ENCODE assay signal across 15 mouse cellular contexts in genomic region chr4:117140613-117141012, GRCm38 (mm10). TPM values are rescaled to one million over a fixed set of nuclear protein-coding genes. Genes with fewer than 3 reads are reported as not detected.
DNase-seq lines count a peak whose midpoint lies in the region; ATAC-seq and TF ChIP-seq lines count a peak whose summit lies in the region.
"Had no signal": no experiment of that assay in that cellular context is flagged by ENCODE, and none has a peak within 500 bp of the region (broad histone marks: within the 10 kb centered on the region; RNA-seq: fewer than 3 reads in every experiment).

No protein-coding gene starts in this region.

- TF ChIP-seq EP300 in lung, postnatal 0 days (IDR thresholded peaks at IDR 0.05) = no peak

- no peaks in the 10 kb centered on the region for H3K9me3 ChIP-seq in hindbrain, embryonic 13.5 days
- no peaks in the 10 kb centered on the region for H3K9me3 ChIP-seq in hindbrain, embryonic 14.5 days (ENCODE audit: control insufficient read depth, low read length)
- no peaks in the 10 kb centered on the region for H3K9me3 ChIP-seq in lung, postnatal 0 days (ENCODE audit: low read length)
- H3K9me3 ChIP-seq: kidney, embryonic 15.5 days; liver, embryonic 15.5 days had no signal

- H3K36me3 ChIP-seq in hindbrain, embryonic 13.5 days = no peaks in the 10 kb centered on the region
- H3K36me3 ChIP-seq in hindbrain, embryonic 14.5 days (replicated peaks; ENCODE audit: control insufficient read depth, insufficient read depth) = no peaks in the 10 kb centered on the region
- H3K36me3 ChIP-seq in lung, postnatal 0 days (ENCODE audit: insufficient read depth, low read length) = no peaks in the 10 kb centered on the region
- no peaks in the 10 kb centered on the region for H3K36me3 ChIP-seq in splenic B cell, adult 2 months (ENCODE audit: control insufficient read depth, insufficient read depth, low read length, poor library complexity, severe bottlenecking)
- H3K36me3 ChIP-seq: kidney, embryonic 15.5 days; liver, embryonic 15.5 days had no signal

- 0 out of 2 replicates have a peak overlapping the region, but pooled peaks have one; percentile 6 for H3K9ac ChIP-seq in hindbrain, embryonic 13.5 days
- no peak overlapping the region for H3K9ac ChIP-seq in hindbrain, embryonic 14.5 days
- no peak overlapping the region for H3K9ac ChIP-seq in lung, postnatal 0 days (replicated peaks; ENCODE audit: low read depth)
- H3K9ac ChIP-seq: kidney, embryonic 15.5 days; liver, embryonic 15.5 days had no signal

- no peak for DNase-seq in hindbrain, embryonic 14.5 days (ENCODE audit: low spot score)
- DNase-seq in lung, postnatal 0 days (ENCODE audit: low spot score) = peak; percentile 68
- DNase-seq in lung, postnatal 36 days = no peak
- peak; percentile 70 for DNase-seq in NIH3T3 (ENCODE audit: low read depth)
- peak; percentile 64 for DNase-seq in splenic B cell, adult 2 months (ENCODE audit: low read depth, low spot score)
- DNase-seq in layer of hippocampus, adult 8-10 months (ENCODE audit: low spot score in 2 of 2) = no peak
- DNase-seq: cerebellum, adult 11-12 months; layer of hippocampus, adult 9-11 months; right cerebral cortex, postnatal 14 days had no signal

- WGBS in hindbrain, embryonic 13.5 days = 43% methylated on average over 4 of the region's 4 CpGs
- WGBS in hindbrain, embryonic 14.5 days = 38% methylated on average over 4 of the region's 4 CpGs
- WGBS in lung, postnatal 0 days = 36% methylated on average over 4 of the region's 4 CpGs

- peak; percentile 53 for TF ChIP-seq CTCF in lung, postnatal 0 days (IDR thresholded peaks at IDR 0.05)

- peaks cover 15% of the 10 kb centered on the region; the same call in 1 of the 2 replicates for H3K27me3 ChIP-seq in hindbrain, embryonic 13.5 days
- no peaks in the 10 kb centered on the region for H3K27me3 ChIP-seq in hindbrain, embryonic 14.5 days (ENCODE audit: control insufficient read depth, insufficient read depth, low read length)
- no peaks in the 10 kb centered on the region for H3K27me3 ChIP-seq in lung, postnatal 0 days (replicated peaks; ENCODE audit: insufficient read depth, low read length)
- H3K27me3 ChIP-seq in splenic B cell, adult 2 months (ENCODE audit: control insufficient read depth, insufficient read depth, low read length, poor library complexity, severe bottlenecking) = no peaks in the 10 kb centered on the region
- H3K27me3 ChIP-seq: kidney, embryonic 15.5 days had no signal

- H3K4me2 ChIP-seq in hindbrain, embryonic 13.5 days = no peak overlapping the region
- no peak overlapping the region for H3K4me2 ChIP-seq in hindbrain, embryonic 14.5 days (replicated peaks)
- no peak overlapping the region for H3K4me2 ChIP-seq in lung, postnatal 0 days (replicated peaks; ENCODE audit: low read depth, low read length)
- H3K4me2 ChIP-seq: kidney, embryonic 15.5 days; liver, embryonic 15.5 days had no signal

- no peak for ATAC-seq in hindbrain, embryonic 13.5 days (ENCODE audit: low FRiP score)
- ATAC-seq in hindbrain, embryonic 14.5 days (ENCODE audit: low FRiP score) = no peak
- ATAC-seq in lung, postnatal 0 days = no peak
- ATAC-seq: hindbrain, embryonic 16.5 days had no signal

- H3K27ac ChIP-seq in hindbrain, embryonic 13.5 days = no peak overlapping the region
- no peak overlapping the region for H3K27ac ChIP-seq in hindbrain, embryonic 14.5 days
- H3K27ac ChIP-seq in lung, postnatal 0 days (ENCODE audit: low read length) = no peak overlapping the region
- H3K27ac ChIP-seq: kidney, embryonic 15.5 days; liver, embryonic 15.5 days had no signal

- no peaks in the 10 kb centered on the region for H3K4me1 ChIP-seq in hindbrain, embryonic 13.5 days (replicated peaks)
- H3K4me1 ChIP-seq in hindbrain, embryonic 14.5 days (replicated peaks; ENCODE audit: control insufficient read depth, insufficient read depth, low read length) = no peaks in the 10 kb centered on the region
- no peaks in the 10 kb centered on the region for H3K4me1 ChIP-seq in lung, postnatal 0 days (ENCODE audit: insufficient read depth, low read depth, low read length)

- H3K4me3 ChIP-seq in hindbrain, embryonic 13.5 days = no peak overlapping the region
- H3K4me3 ChIP-seq in hindbrain, embryonic 14.5 days (replicated peaks; ENCODE audit: low read length) = no peak overlapping the region
- no peak overlapping the region for H3K4me3 ChIP-seq in lung, postnatal 0 days (ENCODE audit: low read depth, low read length)
- H3K4me3 ChIP-seq: kidney, embryonic 15.5 days; liver, embryonic 15.5 days had no signal

RNA-seq across cellular contexts. Expression of gene Plk3, which starts 6.8 kb away (rescaled TPM):
- 16.2 and 16.6 TPM in 2 replicates for polyA plus RNA-seq in hindbrain, embryonic 13.5 days (2015; fragmentation: Nextera tagmentation; extraction: Ambion mirVana)
- polyA plus RNA-seq in hindbrain, embryonic 14.5 days (2014; fragmentation: Nextera tagmentation; extraction: Ambion mirVana) = 17.4 and 21.7 TPM in 2 replicates
- polyA plus RNA-seq in lung, postnatal 0 days (2015; fragmentation: Nextera tagmentation; extraction: Ambion mirVana) = 4.0 and 5.0 TPM in 2 replicates
- total RNA-seq in layer of hippocampus, adult 8-10 months (2022) = 1 to 10 TPM; 9.0 to 10.0 (median 9.6) TPM

RNA-seq across cellular contexts. Expression of gene Tctex1d4, which starts 14.0 kb away (rescaled TPM):
- polyA plus RNA-seq in hindbrain, embryonic 13.5 days (2015; fragmentation: Nextera tagmentation; extraction: Ambion mirVana) = 0.86 TPM in 1 of 2 replicates, not detected in the other
- 0.82 and 1.6 TPM in 2 replicates for polyA plus RNA-seq in hindbrain, embryonic 14.5 days (2014; fragmentation: Nextera tagmentation; extraction: Ambion mirVana)
- 26.1 and 27.2 TPM in 2 replicates for polyA plus RNA-seq in lung, postnatal 0 days (2015; fragmentation: Nextera tagmentation; extraction: Ambion mirVana)
- total RNA-seq in layer of hippocampus, adult 8-10 months (2022) = under 1 TPM; 0.74 to 0.81 (median 0.78) TPM
- total RNA-seq: adrenal gland, postnatal 4 days; left cerebral cortex, postnatal 14 days had no signal
- polyA plus RNA-seq: kidney, embryonic 15.5 days had no signal

RNA-seq across cellular contexts. Expression of gene Btbd19, which starts 15.1 kb away (rescaled TPM):
- 3.9 and 4.2 TPM in 2 replicates for polyA plus RNA-seq in hindbrain, embryonic 13.5 days (2015; fragmentation: Nextera tagmentation; extraction: Ambion mirVana)
- 3.1 and 3.2 TPM in 2 replicates for polyA plus RNA-seq in hindbrain, embryonic 14.5 days (2014; fragmentation: Nextera tagmentation; extraction: Ambion mirVana)
- polyA plus RNA-seq in lung, postnatal 0 days (2015; fragmentation: Nextera tagmentation; extraction: Ambion mirVana) = 3.8 and 4.3 TPM in 2 replicates
- 10 to 100 TPM; 12.9 to 18.3 (median 16.2) TPM for total RNA-seq in layer of hippocampus, adult 8-10 months (2022)

RNA-seq across cellular contexts. Expression of gene Rps8, which starts 15.4 kb away (rescaled TPM):
- 576 and 608 TPM in 2 replicates for polyA plus RNA-seq in hindbrain, embryonic 13.5 days (2015; fragmentation: Nextera tagmentation; extraction: Ambion mirVana)
- 549 and 672 TPM in 2 replicates for polyA plus RNA-seq in hindbrain, embryonic 14.5 days (2014; fragmentation: Nextera tagmentation; extraction: Ambion mirVana)
- polyA plus RNA-seq in lung, postnatal 0 days (2015; fragmentation: Nextera tagmentation; extraction: Ambion mirVana) = 633 and 681 TPM in 2 replicates
- total RNA-seq in layer of hippocampus, adult 8-10 months (2022) = 100 to 1,000 TPM; 448 to 635 (median 527) TPM

RNA-seq across cellular contexts. Expression of gene Kif2c, which starts 41.8 kb away (rescaled TPM):
- 14.6 and 16.5 TPM in 2 replicates for polyA plus RNA-seq in hindbrain, embryonic 13.5 days (2015; fragmentation: Nextera tagmentation; extraction: Ambion mirVana)
- polyA plus RNA-seq in hindbrain, embryonic 14.5 days (2014; fragmentation: Nextera tagmentation; extraction: Ambion mirVana) = 8.6 and 10.3 TPM in 2 replicates
- 2.0 and 3.0 TPM in 2 replicates for polyA plus RNA-seq in lung, postnatal 0 days (2015; fragmentation: Nextera tagmentation; extraction: Ambion mirVana)
- under 1 TPM; 0.20 to 0.69 (median 0.37) TPM for total RNA-seq in layer of hippocampus, adult 8-10 months (2022)

Comparison
In these comparisons a context has a peak if more than half of its experiments do, and no peak if none do; other contexts are left out.
1. DNase-seq: peak in lung, postnatal 0 days (single experiment), NIH3T3 (single experiment) and splenic B cell, adult 2 months (single experiment); none in hindbrain, embryonic 14.5 days (single experiment), lung, postnatal 36 days (single experiment) and layer of hippocampus, adult 8-10 months (0 of 2).
2. RNA of gene Tctex1d4, which starts 14.0 kb away (polyA plus RNA-seq): 26.1 to 27.2 TPM in lung, postnatal 0 days; 0.82 to 1.6 TPM in hindbrain, embryonic 14.5 days and 0.86 TPM in hindbrain, embryonic 13.5 days; every median in the first group is over 10 times any median in the second.